Mouse (Mus musculus) hindbrain, embryonic 15.5 days (tissue): ENCODE results near the gene Mrpl12. TPM values are rescaled to one million over a fixed set of nuclear protein-coding genes. Genes with fewer than 3 reads are reported as not detected.

Experiments
- ATAC-seq: fragments of 200-750 bp; cut with Nextera tagmentation; 2 replicates; pipeline ENCODE4 v1.8.0; 2017; ENCODE audit warnings: low read depth, moderate number of reproducible peaks, moderate TSS enrichment; ENCODE audit not compliant: low FRiP score
- H3K27ac ChIP-seq: fragments of 300-500 bp; sonication (generic); replicated peaks from 2 replicates; pipeline ENCODE4 v1.5.1; 2015; ENCODE audit warnings: mild to moderate bottlenecking, inconsistent platforms
- H3K27me3 ChIP-seq: fragments of 300-500 bp; sonication (generic); 2 replicates; pipeline ENCODE4 v1.6.1; 2015; ENCODE audit warnings: control low read depth, inconsistent platforms
- H3K36me3 ChIP-seq: fragments of 300-500 bp; sonication (generic); 2 replicates; pipeline ENCODE4 v1.6.1; 2015; ENCODE audit warnings: control low read depth, inconsistent platforms
- H3K4me1 ChIP-seq: fragments of 300-500 bp; sonication (generic); replicated peaks from 2 replicates; pipeline ENCODE4 v1.6.1; 2015; ENCODE audit warnings: control low read depth, inconsistent platforms
- H3K4me2 ChIP-seq: fragments of 300-500 bp; sonication (generic); 2 replicates; pipeline ENCODE4 v1.6.1; 2015; ENCODE audit warnings: moderate library complexity, mild to moderate bottlenecking, inconsistent platforms
- H3K4me3 ChIP-seq: fragments of 300-500 bp; sonication (generic); 2 replicates; pipeline ENCODE4 v1.5.1; 2015; ENCODE audit warnings: mild to moderate bottlenecking, inconsistent platforms
- H3K9ac ChIP-seq: fragments of 300-500 bp; sonication (generic); 2 replicates; pipeline ENCODE4 v1.6.1; 2015; ENCODE audit warnings: inconsistent platforms
- H3K9me3 ChIP-seq: fragments of 300-500 bp; sonication (generic); 2 replicates; pipeline ENCODE4 v1.6.1; 2016; ENCODE audit warnings: control low read depth, inconsistent platforms
- WGBS: fragments of 180-500 bp; shearing (Covaris S2); methylation state at CpG from one replicate; pipeline ENCODE4 v1.1.7; 2015; 5-methylcytosine and 5-hydroxymethylcytosine counted together
- polyA plus RNA-seq: library from polyadenylated mRNA; unstranded; fragments of >200 nt; fragmentation: Nextera tagmentation; extraction: Ambion mirVana; gene quantifications from 2 replicates; pipeline ENCODE4 v1.2.1, GENCODE M21; 2015

Gene Mrpl12
- polyA plus RNA-seq, 1 experiment from 2014 or later: 125 TPM

DNA sequence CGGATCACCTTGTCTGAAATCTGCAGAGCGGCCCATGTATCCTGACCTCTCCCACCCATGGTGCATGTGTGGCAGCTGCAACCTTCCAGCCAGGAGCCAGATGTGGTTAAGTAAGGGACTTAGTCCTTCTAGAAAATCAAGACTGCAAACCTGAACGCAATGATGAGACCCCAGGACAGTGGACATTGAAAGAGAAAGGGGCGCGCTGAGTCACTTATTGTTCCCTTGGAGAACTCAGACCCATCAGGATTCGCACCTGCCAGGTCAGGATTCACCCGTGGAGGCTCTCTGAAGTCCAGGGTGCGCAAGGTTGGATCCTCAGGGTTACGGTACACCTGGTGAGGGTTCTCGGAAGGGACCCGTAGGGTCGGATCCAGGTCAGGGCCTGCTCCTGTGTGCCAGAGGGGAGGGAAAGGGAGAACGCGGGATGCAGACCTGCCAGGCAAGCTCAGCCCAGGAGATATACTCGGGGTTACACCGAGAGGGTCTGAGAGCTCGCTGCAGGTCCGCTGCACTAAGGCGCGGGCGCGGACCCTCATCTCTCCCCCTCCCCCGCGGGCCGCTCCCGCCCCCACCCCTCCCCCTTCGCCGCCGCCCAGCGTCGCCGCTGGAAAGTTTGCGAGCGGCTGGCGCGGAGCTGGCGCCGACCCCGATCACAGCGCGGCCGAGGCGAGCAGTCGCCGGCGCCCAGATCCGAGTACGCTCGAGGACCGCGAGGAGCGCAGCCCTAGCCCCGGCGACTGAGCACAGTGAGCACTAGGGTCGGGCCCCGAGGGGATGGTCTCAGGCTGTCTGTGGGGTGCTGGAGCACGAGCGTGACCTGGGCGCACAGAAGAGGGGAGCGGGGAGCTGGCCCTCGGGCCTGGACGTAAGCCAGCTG is 45.9 kb downstream of the Mrpl12 start, which contains the start of gene Gcgr:
Gcgr (plus strand) TSS at position 615 of the 880 bp plus-strand sequence.
- H3K36me3 ChIP-seq: no peaks in the 10 kb centered on the region
- ATAC-seq: no peak
- no peaks in the 10 kb centered on the region for H3K9me3 ChIP-seq
- peak within 1 kb of the TSS; percentile 34 for H3K4me3 ChIP-seq
- peaks cover 12% of the 10 kb centered on the region for H3K4me1 ChIP-seq
- H3K27me3 ChIP-seq: peaks cover 56% of the 10 kb centered on the region
- 9% methylated on average over 51 of the region's 62 CpGs for WGBS
- H3K9ac ChIP-seq: peak within 1 kb of the TSS; percentile 14; the same call in 1 of the 2 replicates
- no peak within 1 kb of the TSS for H3K27ac ChIP-seq
- H3K4me2 ChIP-seq: peak within 1 kb of the TSS; percentile 69

DNA sequence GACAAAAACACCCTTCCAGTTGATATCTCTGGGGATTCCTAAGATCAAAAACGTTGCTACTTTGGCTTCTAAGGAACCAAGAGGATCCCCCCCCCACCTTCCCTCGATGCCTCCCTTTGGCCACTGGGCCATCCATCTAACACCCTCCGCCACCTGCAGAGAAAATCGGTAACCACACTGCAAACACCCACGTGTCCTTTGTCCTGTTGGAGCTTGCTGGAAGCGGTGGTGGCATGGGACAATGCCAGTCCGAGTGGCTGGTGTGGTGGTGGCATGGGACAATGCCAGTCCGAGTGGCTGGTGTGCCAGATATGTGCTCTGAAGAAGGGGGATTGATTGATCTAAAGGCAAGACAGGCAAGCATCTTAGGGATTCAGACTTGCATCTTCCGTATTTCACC is 47.2 kb downstream of the Mrpl12 start:
- no peak overlapping the region for H3K4me3 ChIP-seq
- 23% methylated on average over 9 of the region's 9 CpGs for WGBS
- no peaks in the 10 kb centered on the region for H3K9me3 ChIP-seq
- H3K27me3 ChIP-seq: peaks cover 56% of the 10 kb centered on the region
- H3K27ac ChIP-seq: no peak overlapping the region
- ATAC-seq: no peak
- H3K4me1 ChIP-seq: peaks cover 12% of the 10 kb centered on the region
- no peak overlapping the region for H3K4me2 ChIP-seq
- H3K36me3 ChIP-seq: no peaks in the 10 kb centered on the region
- no peak overlapping the region for H3K9ac ChIP-seq

DNA sequence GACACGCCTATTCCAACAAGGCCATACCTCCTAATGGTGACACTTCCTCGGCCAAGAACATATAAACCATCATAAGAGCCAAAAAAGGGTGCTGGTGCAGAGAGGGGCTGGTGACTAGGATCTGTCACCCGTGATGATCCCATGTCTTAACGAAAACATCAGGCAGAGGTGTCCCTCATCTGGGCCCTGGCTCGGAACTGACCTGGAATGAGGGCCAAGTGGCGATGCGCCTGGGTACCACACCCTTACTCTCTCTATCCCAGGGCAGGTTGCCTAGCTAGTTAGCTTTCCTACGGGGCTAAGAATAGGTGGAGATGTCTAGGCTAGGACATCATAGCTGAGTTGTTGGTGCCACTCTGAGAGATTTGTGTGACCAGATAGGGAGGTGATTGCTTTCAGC is 49.7 kb downstream of the Mrpl12 start:
- H3K4me2 ChIP-seq: no peak overlapping the region
- no peaks in the 10 kb centered on the region for H3K36me3 ChIP-seq
- H3K9ac ChIP-seq: no peak overlapping the region
- WGBS: 80% methylated on average over 8 of the region's 8 CpGs
- ATAC-seq: no peak
- peaks cover 19% of the 10 kb centered on the region for H3K4me1 ChIP-seq
- no peak overlapping the region for H3K27ac ChIP-seq
- no peaks in the 10 kb centered on the region for H3K9me3 ChIP-seq
- H3K4me3 ChIP-seq: no peak overlapping the region
- peaks cover 44% of the 10 kb centered on the region for H3K27me3 ChIP-seq

GRCm38 (mm10) chr11:120535145-120535544 is 50.7 kb downstream of the Mrpl12 start:
- H3K9me3 ChIP-seq: no peaks in the 10 kb centered on the region
- WGBS: 82% methylated on average over 3 of the region's 3 CpGs
- H3K9ac ChIP-seq: no peak overlapping the region
- no peak for ATAC-seq
- no peak overlapping the region for H3K4me3 ChIP-seq
- H3K27me3 ChIP-seq: peaks cover 34% of the 10 kb centered on the region
- no peak overlapping the region for H3K4me2 ChIP-seq
- no peak overlapping the region for H3K27ac ChIP-seq
- peaks cover 29% of the 10 kb centered on the region for H3K4me1 ChIP-seq
- no peaks in the 10 kb centered on the region for H3K36me3 ChIP-seq

DNA sequence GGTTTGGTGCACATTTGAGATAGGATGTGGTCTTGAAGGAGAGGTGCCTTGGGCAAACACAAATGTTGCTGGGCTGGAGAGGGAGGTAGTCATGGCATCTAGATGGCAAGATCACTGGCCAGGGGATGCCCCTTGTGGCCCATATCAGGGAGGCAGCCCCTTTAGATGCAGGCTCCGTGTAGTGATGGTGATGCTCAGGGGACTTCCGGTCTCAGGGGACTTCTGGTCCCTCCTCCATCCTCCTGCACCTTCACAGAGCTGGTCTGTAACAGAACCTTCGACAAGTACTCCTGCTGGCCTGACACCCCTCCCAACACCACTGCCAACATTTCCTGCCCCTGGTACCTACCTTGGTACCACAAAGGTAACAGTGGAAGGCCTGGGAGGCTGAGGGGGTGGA is 51.4 kb downstream of the Mrpl12 start:
- Histone ChIP-seq H3K9ac (no peak overlapping the region), H3K4me2 (no peak overlapping the region), H3K9me3 (no peaks in the 10 kb centered on the region), H3K4me3 (no peak overlapping the region), H3K36me3 (no peaks in the 10 kb centered on the region), H3K27ac (no peak overlapping the region), H3K27me3 (peaks cover 27% of the 10 kb centered on the region), H3K4me1 (peaks cover 24% of the 10 kb centered on the region)
- 77% methylated on average over 3 of the region's 3 CpGs for WGBS
- no peak for ATAC-seq

GRCm38 (mm10) chr11:120538485-120538884 is 54.1 kb downstream of the Mrpl12 start:
- Histone ChIP-seq H3K4me2 (no peak overlapping the region), H3K4me1 (peaks cover 17% of the 10 kb centered on the region), H3K9ac (no peak overlapping the region), H3K27me3 (peaks cover 1% of the 10 kb centered on the region; the same call in 1 of the 2 replicates), H3K36me3 (peaks cover 8% of the 10 kb centered on the region), H3K9me3 (no peaks in the 10 kb centered on the region), H3K4me3 (no peak overlapping the region), H3K27ac (peak overlapping the region; percentile 57; the same call in 1 of the 2 replicates)
- 56% methylated on average over 3 of the region's 3 CpGs for WGBS
- peak; percentile 40; the same call in 1 of the 2 replicates for ATAC-seq

Other genes with a start within 250 kb of the Mrpl12 start
- gene Actg1, start 136.1 kb upstream of the Mrpl12 start, polyA plus RNA-seq: 3,943 and 4,131 TPM in 2 replicates
- 0.88 and 1.6 TPM in 2 replicates for gene Fscn2, start 123.1 kb upstream of the Mrpl12 start, polyA plus RNA-seq
- 95.4 and 110 TPM in 2 replicates for gene Faap100, start 105.8 kb upstream of the Mrpl12 start, polyA plus RNA-seq
- 34.9 and 36.9 TPM in 2 replicates for gene Nploc4, start 46.9 kb upstream of the Mrpl12 start, polyA plus RNA-seq
- gene Tspan10, start 42.0 kb upstream of the Mrpl12 start, polyA plus RNA-seq: not detected in 2 replicates
- gene Pde6g, start 31.1 kb upstream of the Mrpl12 start, polyA plus RNA-seq: 0.22 and 0.51 TPM in 2 replicates
- 11.5 and 12.0 TPM in 2 replicates for gene Oxld1, start 26.5 kb upstream of the Mrpl12 start, polyA plus RNA-seq
- gene Ccdc137, start 26.5 kb upstream of the Mrpl12 start, polyA plus RNA-seq: 24.8 and 28.9 TPM in 2 replicates
- 61.5 and 64.1 TPM in 2 replicates for gene Arl16, start 17.0 kb upstream of the Mrpl12 start, polyA plus RNA-seq
- 31.7 and 31.9 TPM in 2 replicates for gene Slc25a10, start 7.2 kb downstream of the Mrpl12 start, polyA plus RNA-seq
- 0.41 and 0.75 TPM in 2 replicates for gene Gcgr, start 46.1 kb downstream of the Mrpl12 start, polyA plus RNA-seq
- 243 and 246 TPM in 2 replicates for gene Mcrip1, start 65.1 kb downstream of the Mrpl12 start, polyA plus RNA-seq
- not detected in 2 replicates for gene Ppp1r27, start 66.5 kb downstream of the Mrpl12 start, polyA plus RNA-seq
- 263 and 274 TPM in 2 replicates for gene P4hb, start 88.6 kb downstream of the Mrpl12 start, polyA plus RNA-seq
- gene Arhgdia, start 97.0 kb downstream of the Mrpl12 start, polyA plus RNA-seq: 492 and 533 TPM in 2 replicates
- 247 and 251 TPM in 2 replicates for gene Alyref, start 113.8 kb downstream of the Mrpl12 start, polyA plus RNA-seq
- 200 and 215 TPM in 2 replicates for gene Anapc11, start 113.8 kb downstream of the Mrpl12 start, polyA plus RNA-seq
- gene Npb, start 123.9 kb downstream of the Mrpl12 start, polyA plus RNA-seq: 0.71 and 1.1 TPM in 2 replicates
- gene Pcyt2, start 133.3 kb downstream of the Mrpl12 start, polyA plus RNA-seq: 213 and 226 TPM in 2 replicates
- 43.4 and 45.6 TPM in 2 replicates for gene Sirt7, start 140.6 kb downstream of the Mrpl12 start, polyA plus RNA-seq
- 42.5 and 42.7 TPM in 2 replicates for gene Mafg, start 149.0 kb downstream of the Mrpl12 start, polyA plus RNA-seq
- gene Pycr1, start 159.2 kb downstream of the Mrpl12 start, polyA plus RNA-seq: 19.0 and 21.3 TPM in 2 replicates
- 0.67 and 1.0 TPM in 2 replicates for gene Myadml2, start 163.5 kb downstream of the Mrpl12 start, polyA plus RNA-seq
- 2.2 and 2.3 TPM in 2 replicates for gene Notum, start 176.6 kb downstream of the Mrpl12 start, polyA plus RNA-seq
- 140 and 154 TPM in 2 replicates for gene Aspscr1, start 188.4 kb downstream of the Mrpl12 start, polyA plus RNA-seq
- 107 and 109 TPM in 2 replicates for gene Cenpx, start 229.1 kb downstream of the Mrpl12 start, polyA plus RNA-seq
- 74.9 and 81.2 TPM in 2 replicates for gene Lrrc45, start 229.3 kb downstream of the Mrpl12 start, polyA plus RNA-seq
- gene Rac3, start 236.9 kb downstream of the Mrpl12 start, polyA plus RNA-seq: 540 and 587 TPM in 2 replicates
- 8.8 and 10.4 TPM in 2 replicates for gene Dcxr, start 242.7 kb downstream of the Mrpl12 start, polyA plus RNA-seq
- 0.97 and 2.1 TPM in 2 replicates for gene Cbr2, start 247.5 kb downstream of the Mrpl12 start, polyA plus RNA-seq